Mouse (Mus musculus): ENCODE measurements around the gene Agtr1a.

- TF ChIP-seq CTCF (IDR thresholded peaks at IDR 0.05; ENCODE audit: borderline replicate concordance, insufficient read depth, low read length) (no peak), POLR2A (IDR thresholded peaks at IDR 0.05; ENCODE audit: low read depth, low read length) (no peak)
Measured at GRCm38 (mm10) chr13:30346881-30347280, 10.6 kb downstream of the Agtr1a start.

Measured in embryonic fibroblast, embryonic 13.5 days (primary cell).